Comparison of ENCODE assay signal across 8 mouse cellular contexts in genomic region chr4:41465287-41465665, GRCm38 (mm10). TPM values are rescaled to one million over a fixed set of nuclear protein-coding genes. Genes with fewer than 3 reads are reported as not detected.
DNase-seq lines count a peak whose midpoint lies in the region; ATAC-seq lines count a peak whose summit lies in the region.

No protein-coding gene starts in this region.

- DNase-seq in kidney, postnatal 4 days = no peak
- DNase-seq in brain, adult 2 months (ENCODE audit: low read depth, low spot score) = peak; percentile 34
- DNase-seq in hindbrain, embryonic 10.5 days (ENCODE audit: low spot score) = no peak
- no peak for DNase-seq in layer of hippocampus, postnatal 25 days (ENCODE audit: extremely low spot score in 1 of 2, low spot score in 1 of 2)
- no peak for DNase-seq in ovary, postnatal 14 days (ENCODE audit: low spot score)
- no peak for DNase-seq in adipocyte (ENCODE audit: low spot score)

- H3K4me2 ChIP-seq in kidney, embryonic 15.5 days = peak overlapping the region; percentile 60
- H3K4me2 ChIP-seq in midbrain, embryonic 12.5 days (replicated peaks) = peak overlapping the region; percentile 73

- no peaks in the 10 kb centered on the region for H3K9me3 ChIP-seq in kidney, embryonic 15.5 days (replicated peaks)
- H3K9me3 ChIP-seq in hindbrain, embryonic 10.5 days = peaks cover 5% of the 10 kb centered on the region; the same call in 1 of the 2 replicates
- no peaks in the 10 kb centered on the region for H3K9me3 ChIP-seq in midbrain, embryonic 12.5 days

- H3K27me3 ChIP-seq in kidney, embryonic 15.5 days = no peaks in the 10 kb centered on the region
- no peaks in the 10 kb centered on the region for H3K27me3 ChIP-seq in hindbrain, embryonic 10.5 days (ENCODE audit: insufficient read depth, poor library complexity, severe bottlenecking)
- no peaks in the 10 kb centered on the region for H3K27me3 ChIP-seq in midbrain, embryonic 12.5 days

- no peak for ATAC-seq in kidney, embryonic 15.5 days (replicated peaks; ENCODE audit: low FRiP score)
- ATAC-seq in midbrain, embryonic 12.5 days (ENCODE audit: low FRiP score, low read depth) = no peak; the same call in 1 of the 2 replicates

- H3K9ac ChIP-seq in kidney, embryonic 15.5 days = peak overlapping the region; percentile 79
- H3K9ac ChIP-seq in midbrain, embryonic 12.5 days (replicated peaks) = peak overlapping the region; percentile 74

- H3K36me3 ChIP-seq in kidney, embryonic 15.5 days = 0 out of 2 replicates have a peak, but pooled peaks cover 5% of the 10 kb centered on the region
- H3K36me3 ChIP-seq in hindbrain, embryonic 10.5 days = peaks cover 27% of the 10 kb centered on the region
- 0 out of 2 replicates have a peak, but pooled peaks cover 6% of the 10 kb centered on the region for H3K36me3 ChIP-seq in midbrain, embryonic 12.5 days

- H3K4me3 ChIP-seq in kidney, embryonic 15.5 days (replicated peaks) = peak overlapping the region; percentile 76
- H3K4me3 ChIP-seq in hindbrain, embryonic 10.5 days = peak overlapping the region; percentile 79
- peak overlapping the region; percentile 65 for H3K4me3 ChIP-seq in midbrain, embryonic 12.5 days

- H3K4me1 ChIP-seq in kidney, embryonic 15.5 days = peaks cover 20% of the 10 kb centered on the region
- H3K4me1 ChIP-seq in hindbrain, embryonic 10.5 days (replicated peaks) = peaks cover 31% of the 10 kb centered on the region
- peaks cover 33% of the 10 kb centered on the region for H3K4me1 ChIP-seq in midbrain, embryonic 12.5 days

- WGBS in kidney, embryonic 15.5 days = 3% methylated on average over 17 of the region's 17 CpGs
- 3% methylated on average over 17 of the region's 17 CpGs for WGBS in hindbrain, embryonic 10.5 days
- 5% methylated on average over 17 of the region's 17 CpGs for WGBS in midbrain, embryonic 12.5 days

- peak overlapping the region; percentile 70 for H3K27ac ChIP-seq in kidney, embryonic 15.5 days
- peak overlapping the region; percentile 92 for H3K27ac ChIP-seq in hindbrain, embryonic 10.5 days
- peak overlapping the region; percentile 46; the same call in 1 of the 2 replicates for H3K27ac ChIP-seq in midbrain, embryonic 12.5 days (replicated peaks)

RNA-seq across cellular contexts. Expression of gene Nudt2, which starts 0.3 kb away (rescaled TPM):
- 56.0 and 56.8 TPM in 2 replicates for polyA plus RNA-seq in kidney, embryonic 15.5 days (2015; fragmentation: Nextera tagmentation; extraction: Ambion mirVana)
- 57.6 and 73.0 TPM in 2 replicates for polyA plus RNA-seq in hindbrain, embryonic 10.5 days (2016; fragmentation: Nextera tagmentation; extraction: Ambion mirVana)
- 56.9 and 63.5 TPM in 2 replicates for polyA plus RNA-seq in midbrain, embryonic 12.5 days (2016; fragmentation: Nextera tagmentation; extraction: Ambion mirVana)
- 10 to 100 TPM; 27.4 to 31.4 TPM for total RNA-seq in layer of hippocampus, postnatal 25 days (2021)

RNA-seq across cellular contexts. Expression of gene Kif24, which starts 0.6 kb away (rescaled TPM):
- 7.9 and 8.7 TPM in 2 replicates for polyA plus RNA-seq in kidney, embryonic 15.5 days (2015; fragmentation: Nextera tagmentation; extraction: Ambion mirVana)
- polyA plus RNA-seq in hindbrain, embryonic 10.5 days (2016; fragmentation: Nextera tagmentation; extraction: Ambion mirVana) = 13.7 and 14.6 TPM in 2 replicates
- 11.9 and 12.6 TPM in 2 replicates for polyA plus RNA-seq in midbrain, embryonic 12.5 days (2016; fragmentation: Nextera tagmentation; extraction: Ambion mirVana)
- total RNA-seq in layer of hippocampus, postnatal 25 days (2021) = 1 to 10 TPM; 1.0 to 1.5 TPM

RNA-seq across cellular contexts. Expression of gene AI464131, which starts 37.6 kb away (rescaled TPM):
- 7.4 and 9.0 TPM in 2 replicates for polyA plus RNA-seq in kidney, embryonic 15.5 days (2015; fragmentation: Nextera tagmentation; extraction: Ambion mirVana)
- 7.4 and 9.1 TPM in 2 replicates for polyA plus RNA-seq in hindbrain, embryonic 10.5 days (2016; fragmentation: Nextera tagmentation; extraction: Ambion mirVana)
- polyA plus RNA-seq in midbrain, embryonic 12.5 days (2016; fragmentation: Nextera tagmentation; extraction: Ambion mirVana) = 8.5 and 8.7 TPM in 2 replicates
- 10 to 100 TPM; 32.4 to 33.3 TPM for total RNA-seq in layer of hippocampus, postnatal 25 days (2021)

RNA-seq across cellular contexts. Expression of gene 1110017D15Rik, which starts 51.9 kb away (rescaled TPM):
- 0.55 TPM in 1 of 2 replicates, not detected in the other for polyA plus RNA-seq in kidney, embryonic 15.5 days (2015; fragmentation: Nextera tagmentation; extraction: Ambion mirVana)
- 8.1 and 14.7 TPM in 2 replicates for polyA plus RNA-seq in hindbrain, embryonic 10.5 days (2016; fragmentation: Nextera tagmentation; extraction: Ambion mirVana)
- 5.0 and 5.5 TPM in 2 replicates for polyA plus RNA-seq in midbrain, embryonic 12.5 days (2016; fragmentation: Nextera tagmentation; extraction: Ambion mirVana)
- 1 to 10 TPM; 4.5 to 7.0 TPM for total RNA-seq in layer of hippocampus, postnatal 25 days (2021)
